Mouse (Mus musculus): ENCODE measurements around the gene B4galnt4.

- no peak for TF ChIP-seq CTCF (IDR thresholded peaks at IDR 0.05; ENCODE audit: low read depth, low read length)
- TF ChIP-seq POLR2A (IDR thresholded peaks at IDR 0.05; ENCODE audit: borderline replicate concordance, low read depth, low read length), result no peak
Measured at GRCm38 (mm10) chr7:141064175-141064574, 3.3 kb downstream of the B4galnt4 start.
